Mouse (Mus musculus): ENCODE data around the gene Ptpn13. TPM values are rescaled to one million over a fixed set of nuclear protein-coding genes. Genes with fewer than 3 reads are reported as not detected.
A peak's percentile ranks its signal among the peaks of the same experiment; 100 is the strongest.

Gene Ptpn13
- polyA plus RNA-seq, 1 experiment from 2014 or later: 16.4 TPM

- no peak for DNase-seq (ENCODE audit: low spot score)
Observed at GRCm38 (mm10) chr5:103596467-103597146, 171.6 kb downstream of the Ptpn13 start.

GRCm38 (mm10) chr5:103597604-103598003 lies 172.6 kb downstream of the Ptpn13 start:
- Histone ChIP-seq H3K27ac (no peak overlapping the region), H3K4me3 (no peak overlapping the region), H3K4me1 (peaks cover 24% of the 10 kb centered on the region), H3K36me3 (peaks cover 18% of the 10 kb centered on the region), H3K27me3 (ENCODE audit: insufficient read depth, poor library complexity, severe bottlenecking) (no peaks in the 10 kb centered on the region), H3K9me3 (no peaks in the 10 kb centered on the region)
- WGBS: 75% methylated on average over 6 of the region's 6 CpGs
- DNase-seq (ENCODE audit: low spot score): no peak

More at GRCm38 (mm10) chr5:103596467-103597146, 171.6 kb downstream of the Ptpn13 start:
- Histone ChIP-seq H3K4me3 (no peak overlapping the region), H3K4me1 (peaks cover 24% of the 10 kb centered on the region), H3K36me3 (peaks cover 18% of the 10 kb centered on the region), H3K9me3 (no peaks in the 10 kb centered on the region), H3K27me3 (ENCODE audit: insufficient read depth, poor library complexity, severe bottlenecking) (no peaks in the 10 kb centered on the region), H3K27ac (peak overlapping the region; percentile 73)
- 81% methylated on average over 14 of the region's 14 CpGs for WGBS

- Histone ChIP-seq H3K4me3 (no peak overlapping the region), H3K36me3 (peaks cover 17% of the 10 kb centered on the region), H3K27me3 (ENCODE audit: insufficient read depth, poor library complexity, severe bottlenecking) (no peaks in the 10 kb centered on the region), H3K9me3 (no peaks in the 10 kb centered on the region), H3K27ac (no peak overlapping the region), H3K4me1 (peaks cover 24% of the 10 kb centered on the region)
- 72% methylated on average over 9 of the region's 9 CpGs for WGBS
- no peak for DNase-seq (ENCODE audit: low spot score)
Observed at GRCm38 (mm10) chr5:103598264-103598663, 173.3 kb downstream of the Ptpn13 start.

GRCm38 (mm10) chr5:103598881-103599280 lies 173.9 kb downstream of the Ptpn13 start:
- Histone ChIP-seq H3K4me3 (no peak overlapping the region), H3K27me3 (ENCODE audit: insufficient read depth, poor library complexity, severe bottlenecking) (no peaks in the 10 kb centered on the region), H3K4me1 (peaks cover 24% of the 10 kb centered on the region), H3K36me3 (peaks cover 14% of the 10 kb centered on the region; the same call in 1 of the 2 replicates), H3K27ac (no peak overlapping the region; the same call in 1 of the 2 replicates), H3K9me3 (no peaks in the 10 kb centered on the region)
- DNase-seq (ENCODE audit: low spot score): no peak
- 82% methylated on average over 5 of the region's 5 CpGs for WGBS

DNA sequence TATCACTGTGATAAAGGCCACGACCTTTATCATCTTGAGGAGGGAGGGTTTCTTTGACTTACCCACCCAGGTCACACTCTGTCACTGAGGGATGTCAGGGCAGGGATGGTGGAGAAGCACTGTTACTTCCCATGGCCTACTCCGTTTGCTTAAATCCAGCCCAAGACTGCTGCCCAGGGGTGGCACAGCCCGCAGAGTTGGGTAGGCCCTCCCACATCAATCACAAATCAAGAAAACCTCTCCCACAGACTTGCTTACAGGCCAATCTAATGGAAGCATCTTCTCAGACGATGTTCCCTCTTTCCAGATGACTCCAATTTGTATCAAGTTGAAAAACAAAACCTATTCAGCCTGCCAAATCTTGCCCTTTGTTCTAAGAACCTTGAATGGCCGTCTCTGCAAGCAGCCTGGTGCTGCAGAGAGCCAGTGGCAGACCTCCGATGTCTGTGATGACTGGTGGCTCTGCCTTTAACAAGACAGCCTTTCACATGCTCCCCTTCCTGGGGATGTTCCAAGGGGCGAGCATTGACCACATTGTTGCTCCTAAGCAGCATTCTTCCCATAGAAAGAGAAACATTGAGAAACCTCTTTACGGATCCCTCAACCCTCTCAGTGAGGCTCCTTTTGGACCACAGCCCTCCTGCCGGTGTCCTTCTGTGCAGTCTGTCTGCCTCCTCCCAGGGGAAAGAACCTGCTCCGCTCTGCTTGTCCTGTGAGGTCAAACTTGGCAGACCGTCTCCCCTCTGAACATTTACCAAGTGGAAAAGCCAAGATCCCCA lies 178.3 kb downstream of the Ptpn13 start:
- DNase-seq (ENCODE audit: low spot score): no peak
- H3K4me3 ChIP-seq: no peak overlapping the region
- H3K27ac ChIP-seq: no peak overlapping the region
- H3K4me1 ChIP-seq: 0 out of 2 replicates have a peak, but pooled peaks cover 5% of the 10 kb centered on the region
- 67% methylated on average over 11 of the region's 11 CpGs for WGBS
- H3K9me3 ChIP-seq: no peaks in the 10 kb centered on the region
- no peaks in the 10 kb centered on the region for H3K27me3 ChIP-seq (ENCODE audit: insufficient read depth, poor library complexity, severe bottlenecking)
- peaks cover 5% of the 10 kb centered on the region; the same call in 1 of the 2 replicates for H3K36me3 ChIP-seq

GRCm38 (mm10) chr5:103605707-103606106 lies 180.7 kb downstream of the Ptpn13 start:
- Histone ChIP-seq H3K4me1 (no peaks in the 10 kb centered on the region), H3K4me3 (no peak overlapping the region), H3K9me3 (no peaks in the 10 kb centered on the region), H3K27me3 (ENCODE audit: insufficient read depth, poor library complexity, severe bottlenecking) (no peaks in the 10 kb centered on the region), H3K36me3 (no peaks in the 10 kb centered on the region), H3K27ac (no peak overlapping the region)
- 90% methylated on average over 7 of the region's 7 CpGs for WGBS
- no peak for DNase-seq (ENCODE audit: low spot score)

GRCm38 (mm10) chr5:103610148-103610547 lies 185.2 kb downstream of the Ptpn13 start:
- Histone ChIP-seq H3K27ac (no peak overlapping the region), H3K36me3 (no peaks in the 10 kb centered on the region), H3K4me1 (no peaks in the 10 kb centered on the region), H3K27me3 (ENCODE audit: insufficient read depth, poor library complexity, severe bottlenecking) (no peaks in the 10 kb centered on the region), H3K4me3 (no peak overlapping the region), H3K9me3 (no peaks in the 10 kb centered on the region)
- DNase-seq (ENCODE audit: low spot score): no peak
- 59% methylated on average over 5 of the region's 5 CpGs for WGBS

DNA sequence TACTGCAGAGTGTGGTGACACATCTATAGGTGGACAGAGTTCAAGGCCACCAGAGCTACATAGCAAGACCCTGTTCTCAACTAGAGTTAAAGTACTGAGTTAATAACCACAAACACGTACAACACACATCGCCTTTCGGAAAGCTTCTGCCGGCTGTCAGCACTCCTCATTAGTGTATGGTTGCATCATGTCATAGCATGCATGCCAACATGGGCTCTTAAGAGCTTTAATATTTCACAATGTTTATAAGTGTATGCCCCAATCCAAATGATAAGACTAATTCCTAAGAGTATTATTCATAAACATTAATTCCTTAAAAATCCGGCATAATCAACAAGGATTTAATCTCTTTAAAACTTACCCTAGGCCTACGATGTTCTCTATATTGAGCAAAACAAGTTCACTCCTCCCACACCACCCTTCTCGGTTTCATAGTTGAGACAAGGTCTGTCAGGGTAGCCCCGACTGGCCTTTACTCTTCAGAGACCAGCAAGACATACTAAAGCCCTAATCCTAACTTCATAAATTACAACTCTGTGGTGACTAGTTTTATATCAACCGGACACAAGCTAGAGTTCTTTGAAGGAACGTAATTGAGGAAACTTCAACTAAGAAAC lies 186.0 kb downstream of the Ptpn13 start:
- no peaks in the 10 kb centered on the region for H3K4me1 ChIP-seq
- H3K4me3 ChIP-seq: no peak overlapping the region
- no peaks in the 10 kb centered on the region for H3K27me3 ChIP-seq (ENCODE audit: insufficient read depth, poor library complexity, severe bottlenecking)
- no peaks in the 10 kb centered on the region for H3K36me3 ChIP-seq
- H3K27ac ChIP-seq: no peak overlapping the region
- DNase-seq (ENCODE audit: low spot score): no peak
- 87% methylated on average over 10 of the region's 10 CpGs for WGBS
- H3K9me3 ChIP-seq: no peaks in the 10 kb centered on the region

DNA sequence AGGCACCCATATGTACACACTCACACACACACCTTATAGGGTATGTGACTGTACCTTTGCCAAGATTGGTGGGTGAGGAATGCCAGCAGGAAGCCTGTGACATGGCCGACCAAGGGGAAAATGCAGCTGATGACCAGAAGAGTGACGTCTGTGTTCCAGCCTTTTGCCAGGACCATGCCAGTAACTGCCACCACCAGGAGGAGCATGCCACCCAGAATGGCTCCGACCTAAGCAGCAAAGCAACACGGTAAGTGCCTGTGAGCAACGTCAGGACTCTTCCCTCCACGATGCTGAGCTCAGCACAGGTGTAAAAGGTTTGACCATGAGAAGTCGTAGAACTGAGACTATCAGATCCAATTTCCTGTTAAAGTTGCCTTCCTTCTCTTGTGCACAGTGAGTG lies 187.3 kb downstream of the Ptpn13 start:
- no peak for DNase-seq (ENCODE audit: low spot score)
- Histone ChIP-seq H3K36me3 (no peaks in the 10 kb centered on the region), H3K27me3 (ENCODE audit: insufficient read depth, poor library complexity, severe bottlenecking) (no peaks in the 10 kb centered on the region), H3K4me3 (no peak overlapping the region), H3K9me3 (no peaks in the 10 kb centered on the region), H3K4me1 (no peaks in the 10 kb centered on the region), H3K27ac (no peak overlapping the region)
- WGBS: 80% methylated on average over 7 of the region's 7 CpGs

- no peak overlapping the region for H3K27ac ChIP-seq
- H3K4me3 ChIP-seq: no peak overlapping the region
- H3K36me3 ChIP-seq: no peaks in the 10 kb centered on the region
- peak; percentile 54 for DNase-seq (ENCODE audit: low spot score)
- WGBS: 82% methylated on average over 7 of the region's 7 CpGs
- no peaks in the 10 kb centered on the region for H3K4me1 ChIP-seq
- H3K27me3 ChIP-seq (ENCODE audit: insufficient read depth, poor library complexity, severe bottlenecking): no peaks in the 10 kb centered on the region
- no peaks in the 10 kb centered on the region for H3K9me3 ChIP-seq
Observed at GRCm38 (mm10) chr5:103614356-103614755, 189.4 kb downstream of the Ptpn13 start.

GRCm38 (mm10) chr5:103617191-103617590 lies 192.2 kb downstream of the Ptpn13 start:
- H3K9me3 ChIP-seq: no peaks in the 10 kb centered on the region
- DNase-seq (ENCODE audit: low spot score): peak; percentile 70
- no peak overlapping the region for H3K4me3 ChIP-seq
- 75% methylated on average over 9 of the region's 9 CpGs for WGBS
- H3K27ac ChIP-seq: no peak overlapping the region
- no peaks in the 10 kb centered on the region for H3K27me3 ChIP-seq (ENCODE audit: insufficient read depth, poor library complexity, severe bottlenecking)
- no peaks in the 10 kb centered on the region for H3K36me3 ChIP-seq
- H3K4me1 ChIP-seq: peaks cover 6% of the 10 kb centered on the region

- peaks cover 8% of the 10 kb centered on the region for H3K4me1 ChIP-seq
- no peak for DNase-seq (ENCODE audit: low spot score)
- no peaks in the 10 kb centered on the region for H3K9me3 ChIP-seq
- H3K4me3 ChIP-seq: no peak overlapping the region
- H3K27me3 ChIP-seq (ENCODE audit: insufficient read depth, poor library complexity, severe bottlenecking): no peaks in the 10 kb centered on the region
- no peak overlapping the region for H3K27ac ChIP-seq
- 63% methylated on average over 12 of the region's 12 CpGs for WGBS
- no peaks in the 10 kb centered on the region for H3K36me3 ChIP-seq
Observed at GRCm38 (mm10) chr5:103620301-103620973, 195.4 kb downstream of the Ptpn13 start.

Measured in heart, embryonic 10.5 days (tissue).